Mouse (Mus musculus) embryo, embryonic 10 days (tissue): ENCODE data around the gene Smtnl2.
A peak's percentile ranks its signal among the peaks of the same experiment; 100 is the strongest.
"Not testable (repeated sequence)": the region's sequence is repeated elsewhere in the genome, so short reads cannot be mapped to it uniquely, and the experiment has no call there.

Experiments used
- DNase-seq: peaks from one replicate; pipeline ENCODE4 v3.0.0-alpha.2; 2015; ENCODE audit warnings: low spot score

Smtnl2 gene

DNA sequence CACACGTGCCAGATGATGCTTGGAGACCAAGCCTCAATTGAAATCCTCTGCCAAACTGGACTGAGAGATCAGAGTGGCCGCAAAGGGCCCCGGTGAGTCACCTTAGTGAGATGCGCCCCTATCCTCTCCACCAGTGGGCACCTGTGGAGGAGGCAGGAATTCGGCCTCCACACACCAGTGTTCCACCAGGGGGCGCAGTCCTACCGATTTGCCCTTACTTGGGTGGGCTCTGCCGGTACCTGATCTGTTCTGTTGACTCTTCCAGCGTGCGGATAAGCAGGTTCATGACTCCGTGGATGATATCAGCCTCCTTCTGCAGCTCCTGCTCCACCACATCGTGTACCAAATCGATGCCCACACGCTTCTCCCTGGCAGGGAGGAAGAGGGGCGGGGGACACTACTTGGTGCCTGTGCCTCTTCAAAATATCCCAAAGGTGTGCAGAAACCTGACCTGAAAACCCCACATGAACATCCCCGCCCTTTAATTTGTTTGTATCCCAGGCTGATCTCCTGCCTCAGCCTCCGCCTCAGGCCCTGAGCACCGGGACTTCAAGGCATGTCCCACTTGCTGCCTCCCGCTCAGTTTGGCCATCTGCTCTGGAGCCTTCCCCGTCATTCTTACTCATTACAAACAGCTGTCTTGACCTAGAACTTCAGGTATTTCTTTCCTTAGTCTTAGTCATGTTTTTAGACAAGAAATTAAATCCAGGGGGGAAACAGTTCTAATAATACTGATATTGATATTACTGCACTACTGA, 56.4 kb downstream of the Smtnl2 start:
- DNase-seq, result peak; percentile 88

DNA sequence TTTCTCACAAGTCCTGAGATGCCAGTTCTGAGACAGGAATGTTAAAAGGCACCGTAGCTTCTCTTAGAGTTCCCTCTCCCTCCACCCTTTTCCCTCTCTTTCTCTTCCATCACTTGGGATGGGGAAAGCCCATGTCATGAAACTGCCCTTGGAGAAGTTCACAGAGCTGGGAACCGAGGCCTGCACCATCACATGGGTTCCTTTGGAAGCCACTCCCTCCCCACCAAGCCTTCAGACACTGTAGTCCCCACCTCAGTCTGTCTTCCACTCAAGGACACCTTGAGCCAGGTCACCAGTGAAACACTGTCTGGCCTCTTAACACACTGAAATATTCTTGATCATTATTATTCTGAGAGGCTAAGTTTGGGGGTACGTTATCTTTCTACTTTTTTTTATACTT, 58.3 kb downstream of the Smtnl2 start:
- DNase-seq, result no peak

DNA sequence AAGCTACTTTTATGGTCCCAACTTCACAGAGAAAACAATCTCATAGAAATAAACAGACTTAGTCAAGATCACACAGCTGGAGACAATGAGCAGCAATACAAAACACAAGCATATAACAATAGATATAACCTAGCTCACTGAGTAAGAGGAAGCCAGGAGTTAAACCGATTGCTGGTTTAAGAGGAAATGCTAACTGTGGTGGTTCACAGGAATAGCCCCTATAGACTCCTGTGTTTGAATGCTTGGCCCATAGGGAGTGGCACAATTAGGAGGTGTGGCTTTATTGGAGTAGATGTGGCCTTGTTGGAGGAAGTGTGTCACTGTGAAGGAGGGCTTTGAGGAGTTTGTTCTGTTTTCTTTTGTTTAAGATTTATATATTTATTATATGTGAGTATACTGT, 59.2 kb downstream of the Smtnl2 start:
- no peak for DNase-seq

DNA sequence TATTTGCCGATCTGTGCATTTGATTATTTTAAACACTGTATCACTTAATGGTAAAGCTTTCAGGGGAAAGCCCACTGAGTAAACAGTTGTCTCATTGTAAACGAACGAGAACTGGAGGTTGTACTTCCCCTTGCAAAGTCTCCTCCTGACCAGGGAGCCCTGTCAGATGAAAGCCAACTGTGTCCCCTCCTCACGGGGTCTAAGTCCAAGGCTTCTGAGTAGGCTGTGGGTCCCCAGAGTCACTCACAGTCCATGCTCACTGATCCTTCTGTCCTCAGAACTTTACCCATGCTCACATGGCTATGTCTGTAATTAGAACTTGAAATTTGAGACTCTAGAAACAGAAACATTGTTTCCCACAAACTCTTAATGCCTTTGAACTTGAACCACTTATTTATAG, 61.9 kb downstream of the Smtnl2 start:
- no peak for DNase-seq

DNA sequence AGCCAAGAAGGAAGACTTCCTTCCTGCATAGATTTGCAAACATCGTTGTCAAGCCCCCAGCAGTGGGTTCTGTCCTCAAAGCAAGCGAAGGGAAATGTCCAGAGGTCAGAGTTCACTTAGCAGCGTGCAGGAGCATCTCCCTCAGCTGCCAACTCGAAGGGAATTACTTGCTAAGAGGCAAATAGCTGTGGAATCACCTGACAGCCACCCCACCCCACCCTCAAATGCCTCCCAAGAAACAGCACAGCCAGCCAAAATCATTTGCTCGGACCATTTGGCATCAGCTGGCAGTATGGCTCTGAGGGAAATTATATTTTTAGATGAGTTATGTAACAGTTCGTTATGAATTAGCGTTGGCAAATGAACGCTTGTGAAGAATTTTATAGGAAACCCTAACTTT, 62.5 kb downstream of the Smtnl2 start:
- no peak for DNase-seq

DNA sequence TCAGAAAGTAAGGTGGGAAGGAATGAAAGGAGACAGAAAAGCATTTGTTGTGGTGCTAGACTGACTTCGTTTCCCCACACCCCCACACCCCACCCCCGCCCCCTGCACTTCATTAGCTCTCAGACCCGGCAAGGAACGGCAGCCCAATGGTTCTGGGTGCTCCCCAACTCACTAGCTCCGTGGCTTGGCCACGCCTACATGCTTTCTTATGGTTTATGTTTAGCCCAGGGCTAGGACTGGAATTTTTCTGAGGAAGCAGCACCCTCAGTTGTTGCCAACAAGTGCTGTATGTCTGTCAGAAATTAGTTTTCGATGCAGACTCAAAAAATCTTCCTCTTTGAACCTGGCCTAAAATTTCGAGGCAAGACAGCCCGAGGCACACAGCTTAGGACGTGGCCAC, 63.0 kb downstream of the Smtnl2 start:
- no peak for DNase-seq

DNA sequence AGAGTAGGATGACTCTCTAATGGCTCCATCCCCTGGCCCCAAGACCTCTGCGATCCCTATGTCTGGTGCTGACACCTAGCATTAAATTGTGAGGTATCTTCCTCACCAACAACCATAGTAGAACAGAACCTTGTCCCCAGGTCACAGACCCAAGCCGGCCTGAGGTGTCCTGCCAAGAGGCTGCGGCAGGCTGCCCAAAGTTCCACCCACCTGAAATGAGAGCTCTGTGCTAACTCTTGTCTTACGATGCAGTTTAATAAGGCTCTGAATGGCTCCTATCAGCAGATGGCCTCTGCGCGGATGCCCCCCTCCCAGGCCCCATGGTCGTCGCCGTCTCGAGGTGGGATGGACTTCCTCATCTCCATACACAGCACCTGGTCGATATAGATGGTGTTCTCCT, 67.0 kb downstream of the Smtnl2 start:
- DNase-seq, result no peak

DNA sequence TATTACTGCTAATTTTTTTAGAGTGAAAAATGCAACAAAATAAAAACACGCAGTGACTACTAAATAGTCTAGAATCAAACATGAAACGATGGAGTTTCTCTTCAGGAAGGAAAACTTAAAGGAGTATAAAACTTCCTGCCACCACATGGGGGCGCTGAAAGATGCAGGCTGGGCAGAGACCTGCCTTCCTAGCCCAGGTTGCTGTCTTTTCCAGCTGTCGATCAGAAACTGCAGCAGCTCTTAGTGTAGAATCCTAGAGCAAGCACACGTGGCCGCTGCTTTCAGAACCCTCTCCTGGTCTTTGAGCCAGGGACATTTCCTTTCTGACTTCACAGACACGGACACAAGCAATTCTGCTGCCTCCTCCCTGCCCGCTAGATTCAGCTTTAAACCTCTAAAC, 67.6 kb downstream of the Smtnl2 start:
- DNase-seq, result peak; percentile 78

DNA sequence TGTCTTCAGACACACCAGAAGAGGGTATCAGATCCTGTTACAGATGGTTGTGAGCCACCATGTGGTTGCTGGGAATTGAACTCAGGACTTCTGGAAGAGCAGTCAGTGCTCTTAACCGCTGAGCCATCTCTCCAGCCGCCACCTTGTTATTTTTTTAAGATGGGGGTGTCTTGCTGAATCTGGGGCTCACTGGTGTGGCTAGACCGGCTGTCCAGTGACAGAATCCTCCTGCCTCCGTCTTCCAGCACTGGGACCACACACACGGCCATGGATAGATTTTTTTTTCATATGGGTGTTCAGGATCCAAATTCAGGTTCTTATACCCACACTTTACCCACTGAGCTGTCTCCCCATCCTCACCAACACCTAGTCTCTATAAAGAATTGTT, 68.3 kb downstream of the Smtnl2 start:
- DNase-seq, result not testable (repeated sequence)

DNA sequence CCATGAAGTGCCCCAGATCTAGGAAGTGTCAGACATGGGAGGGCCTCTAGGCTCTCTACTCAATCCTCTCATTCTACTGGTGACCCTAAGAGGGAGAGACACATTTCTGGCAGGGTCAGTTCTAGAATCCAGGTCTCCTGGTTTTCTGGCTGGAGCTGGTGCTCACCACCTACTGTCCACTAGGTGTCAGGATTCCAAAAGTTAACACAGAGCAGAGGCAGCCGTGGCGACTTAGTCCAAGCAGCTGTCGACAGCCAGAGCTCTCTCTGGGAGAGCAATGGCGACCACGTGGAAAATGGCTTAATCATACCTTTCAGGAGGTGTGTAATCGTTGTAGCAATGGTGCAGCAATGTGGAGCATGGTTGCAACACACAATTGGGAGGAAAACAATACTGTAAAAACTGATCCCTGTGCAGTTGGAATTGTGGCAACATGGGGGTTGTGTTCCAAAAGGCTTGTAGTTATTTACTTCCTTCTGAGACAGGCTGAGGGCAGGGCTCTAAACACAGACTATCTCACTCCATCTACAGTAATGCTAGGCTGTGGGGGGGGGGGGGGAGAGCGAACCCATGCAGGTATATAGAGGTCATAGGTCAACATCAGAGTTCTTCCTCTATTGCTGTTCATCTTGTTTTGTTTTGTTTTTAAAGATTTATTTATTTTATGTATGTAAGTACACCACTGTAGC, 68.8 kb downstream of the Smtnl2 start:
- peak; percentile 92 for DNase-seq

DNA sequence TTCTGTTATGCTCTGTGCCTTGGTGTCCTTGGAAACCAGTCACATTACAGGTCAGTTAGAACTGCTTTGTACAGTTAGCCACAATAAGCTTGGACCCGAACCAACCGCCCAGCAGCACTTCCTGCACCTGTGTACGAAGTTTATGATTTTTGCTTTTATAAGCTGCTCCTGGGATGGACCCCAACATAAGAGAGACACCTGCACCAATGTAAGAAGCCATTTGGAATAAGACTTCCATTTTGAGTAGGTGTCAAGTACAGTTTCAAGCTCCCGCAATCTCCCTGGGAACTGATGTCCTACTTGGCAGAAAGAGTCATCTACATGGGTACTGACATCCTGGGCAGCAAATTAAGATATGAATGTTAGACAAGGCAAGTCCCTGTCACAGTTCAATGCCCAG, 71.8 kb downstream of the Smtnl2 start:
- no peak for DNase-seq
